Mouse (Mus musculus) embryonic fibroblast, embryonic 13.5 days (primary cell): ENCODE measurements around the gene Asb2.

ENCODE experiments used
- CTCF ChIP-seq: IDR thresholded peaks from 2 replicates; pipeline ENCODE4 v1.5.1; 2011; ENCODE audit warnings: mild to moderate bottlenecking, control low read depth, low read length, moderate library complexity, borderline replicate concordance; ENCODE audit not compliant: insufficient read depth
- POLR2A ChIP-seq: IDR thresholded peaks from 2 replicates; pipeline ENCODE4 v1.6.1; 2011; ENCODE audit warnings: low read depth, mild to moderate bottlenecking, control low read depth, low read length, moderate library complexity

- TF ChIP-seq CTCF (no peak), POLR2A (no peak)
These were observed 55.3 kb downstream of the Asb2 start for GRCm38 (mm10) chr12:103300493-103300892.
